Mouse (Mus musculus) gastrocnemius, postnatal 14 days (tissue): ENCODE measurements around the gene Igsf21. TPM values are rescaled to one million over a fixed set of nuclear protein-coding genes. Genes with fewer than 3 reads are reported as not detected.

ENCODE experiments used
- DNase-seq: peaks from one replicate; pipeline ENCODE4 v3.0.0; 2021; ENCODE audit warnings: mixed read lengths
- intact Hi-C: fragments of 180-260 bp; cut with DNase I; formaldehyde crosslinking; loops from one replicate; pipeline ENCODE4 v1.15.1; 2025; ENCODE audit warnings: low total_unique reads
- total RNA-seq, 2 experiments: library from RNA; stranded (reverse); gene quantifications; 2 replicates each; pipeline ENCODE4 v1.2.3; 2021

The Igsf21 gene
- total RNA-seq, 2 experiments from 2014 or later, result 0.14 to 0.16 TPM

- intact Hi-C loops, result no loop called here
- no peak for DNase-seq
Observed at GRCm38 (mm10) chr4:140243231-140243630, 3.4 kb downstream of the Igsf21 start.

GRCm38 (mm10) chr4:140242291-140242690, 4.3 kb downstream of the Igsf21 start:
- DNase-seq, result no peak
- intact Hi-C loops, result no loop called here

- intact Hi-C loops, result no loop called here
- DNase-seq, result no peak
Observed at GRCm38 (mm10) chr4:140237305-140237741, 9.3 kb downstream of the Igsf21 start.

- no peak for DNase-seq
- intact Hi-C loops, result no loop called here
Observed at GRCm38 (mm10) chr4:140235361-140236153, 11.0 kb downstream of the Igsf21 start.

- intact Hi-C loops, result no loop called here
- DNase-seq, result no peak
Observed at GRCm38 (mm10) chr4:140234412-140235205, 12.0 kb downstream of the Igsf21 start.

- DNase-seq, result no peak
- intact Hi-C loops, result no loop called here
Observed at GRCm38 (mm10) chr4:140227837-140228236, 18.7 kb downstream of the Igsf21 start.

- intact Hi-C loops, result no loop called here
- no peak for DNase-seq
Observed at GRCm38 (mm10) chr4:140225204-140225603, 21.4 kb downstream of the Igsf21 start.

GRCm38 (mm10) chr4:140224451-140224850, 22.1 kb downstream of the Igsf21 start:
- no peak for DNase-seq
- intact Hi-C loops, result no loop called here

GRCm38 (mm10) chr4:140223067-140223466, 23.5 kb downstream of the Igsf21 start:
- intact Hi-C loops, result no loop called here
- peak; percentile 25 for DNase-seq

- no peak for DNase-seq
- intact Hi-C loops, result no loop called here
Observed at GRCm38 (mm10) chr4:140220326-140221093, 26.1 kb downstream of the Igsf21 start.

GRCm38 (mm10) chr4:140218853-140219852, 27.4 kb downstream of the Igsf21 start:
- no peak for DNase-seq
- intact Hi-C loops, result no loop called here

- intact Hi-C loops, result no loop called here
- DNase-seq, result no peak
Observed at GRCm38 (mm10) chr4:140218384-140218783, 28.2 kb downstream of the Igsf21 start.

GRCm38 (mm10) chr4:140217934-140218333, 28.6 kb downstream of the Igsf21 start:
- intact Hi-C loops, result no loop called here
- no peak for DNase-seq

GRCm38 (mm10) chr4:140216096-140216495, 30.5 kb downstream of the Igsf21 start:
- no peak for DNase-seq
- intact Hi-C loops, result no loop called here

GRCm38 (mm10) chr4:140215205-140215604, 31.4 kb downstream of the Igsf21 start:
- intact Hi-C loops, result no loop called here

GRCm38 (mm10) chr4:140214406-140214805, 32.2 kb downstream of the Igsf21 start:
- intact Hi-C loops, result no loop called here
- no peak for DNase-seq

More at GRCm38 (mm10) chr4:140215205-140215604, 31.4 kb downstream of the Igsf21 start:
- DNase-seq, result no peak

- no peak for DNase-seq
- intact Hi-C loops, result no loop called here
Observed at GRCm38 (mm10) chr4:140210129-140210890, 36.3 kb downstream of the Igsf21 start.

- DNase-seq, result peak; percentile 52
- intact Hi-C loops, result no loop called here
Observed at GRCm38 (mm10) chr4:140205811-140206231, 40.8 kb downstream of the Igsf21 start.
